Mouse (Mus musculus) G1E (cell line): ENCODE data around the gene Stx8. TPM values are rescaled to one million over a fixed set of nuclear protein-coding genes. Genes with fewer than 3 reads are reported as not detected.

Experiments used
- ATAC-seq: 2 replicates; pipeline ENCODE4 v1.8.0; 2016; ENCODE audit warnings: mild to moderate bottlenecking; ENCODE audit not compliant: insufficient number of reproducible peaks, poor library complexity, low FRiP score, severe bottlenecking; ENCODE audit errors: extremely low read depth
- DNase-seq: peaks from one replicate; pipeline ENCODE4 v3.0.0; 2012; ENCODE audit warnings: low spot score
- H3K27me3 ChIP-seq: 2 replicates; pipeline ENCODE4 v1.6.1; 2012; ENCODE audit warnings: mild to moderate bottlenecking, low read length, inconsistent platforms; ENCODE audit not compliant: insufficient read depth
- H3K36me3 ChIP-seq: replicated peaks from 2 replicates; pipeline ENCODE3; 2012; ENCODE audit warnings: mild to moderate bottlenecking, inconsistent platforms
- H3K4me1 ChIP-seq: 2 replicates; pipeline ENCODE4 v1.6.1; 2012; ENCODE audit warnings: low read depth, low read length, inconsistent platforms, mixed read lengths; ENCODE audit not compliant: insufficient read depth
- H3K4me3 ChIP-seq: 2 replicates; pipeline ENCODE4 v1.5.1; 2012; ENCODE audit warnings: low read depth, mild to moderate bottlenecking, inconsistent platforms, low read length, moderate library complexity, mixed read lengths
- H3K9me3 ChIP-seq: replicated peaks from 2 replicates; pipeline ENCODE4 v1.6.1; 2012; ENCODE audit warnings: inconsistent platforms
- CTCF ChIP-seq: IDR thresholded peaks from 2 replicates; pipeline ENCODE4 v1.5.1; 2012; ENCODE audit warnings: low read depth, low read length, inconsistent platforms, mixed read lengths
- GATA1 ChIP-seq: IDR thresholded peaks from 2 replicates; pipeline ENCODE4 v1.6.1; 2012; ENCODE audit warnings: borderline replicate concordance, low read length, inconsistent platforms, mixed read lengths
- GATA2 ChIP-seq: IDR thresholded peaks from 2 replicates; pipeline ENCODE4 v1.6.1; 2012; ENCODE audit warnings: low read depth, low read length, inconsistent platforms, borderline replicate concordance
- POLR2AphosphoS5 ChIP-seq: IDR thresholded peaks from 2 replicates; pipeline ENCODE4 v1.6.1; 2012; ENCODE audit warnings: low read depth, low read length, inconsistent platforms; ENCODE audit not compliant: insufficient replicate concordance
- TAL1 ChIP-seq: conservative IDR thresholded peaks from 2 replicates; pipeline ENCODE4 v1.6.1; 2012; ENCODE audit warnings: low read depth, low read length, inconsistent platforms, mixed read lengths
- polyA plus RNA-seq: library from polyadenylated mRNA; stranded (reverse); fragments of >175 nt; gene quantifications from 2 replicates; pipeline ENCODE4 v1.2.3, GENCODE M21; 2012
- total RNA-seq, 2 experiments: library from RNA; stranded (forward) in 1 of 2; stranded (reverse) in 1 of 2; fragments of 200-1000 nt in 1 of 2; fragments of >200 nt in 1 of 2; fragmentation: Nextera tagmentation in 1 of 2; gene quantifications; 2 replicates each; pipeline ENCODE4 v1.2.3; 2014 to 2017

Gene Stx8
- total and polyA plus RNA-seq, 3 experiments: 1.6 to 62.2 (median 40.1) TPM

DNA sequence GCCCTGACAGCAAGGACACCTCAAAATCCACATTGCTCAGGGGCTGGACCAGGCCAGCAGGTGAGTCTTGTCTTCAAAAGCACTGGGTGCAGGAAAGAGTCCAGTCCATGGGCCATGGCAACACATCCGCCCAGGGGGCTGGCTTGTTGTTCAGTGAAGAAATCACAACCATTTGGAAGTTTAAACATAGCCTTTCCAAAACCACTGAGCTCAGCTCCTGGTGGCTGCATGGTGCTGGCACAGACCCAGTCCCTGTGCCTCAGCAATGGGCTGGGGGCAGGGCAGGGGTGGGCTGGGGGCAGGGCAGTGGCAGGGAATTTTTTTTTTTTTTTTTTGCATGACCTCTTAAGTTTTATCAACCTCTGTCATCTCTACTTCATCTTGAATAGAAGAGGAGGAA is 242.6 kb downstream of the Stx8 start:
- TF ChIP-seq GATA1 (no peak), CTCF (no peak)
- DNase-seq: no peak
- no peak for ATAC-seq
- Histone ChIP-seq H3K9me3 (no peaks in the 10 kb centered on the region), H3K4me3 (no peak overlapping the region), H3K4me1 (no peaks in the 10 kb centered on the region), H3K27me3 (no peaks in the 10 kb centered on the region), H3K36me3 (peaks cover 15% of the 10 kb centered on the region)

DNA sequence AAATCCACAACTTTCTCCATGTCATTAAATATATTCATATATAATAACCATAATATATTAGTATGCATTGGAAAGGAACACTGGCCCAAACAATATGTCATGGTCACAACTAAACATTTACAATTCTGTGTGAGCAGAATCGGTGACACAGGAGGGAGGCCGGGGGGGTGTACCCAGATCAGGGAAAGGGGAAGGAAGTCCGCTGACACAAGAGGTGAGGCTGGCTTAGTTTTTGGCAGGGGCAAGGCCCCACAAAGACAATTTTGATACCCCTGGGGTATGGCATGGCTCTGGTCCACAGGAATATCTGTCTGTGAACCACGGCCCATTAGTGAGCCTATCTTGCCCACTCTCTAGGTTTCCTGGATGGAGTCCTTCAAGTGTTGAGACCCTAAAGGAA is 243.5 kb downstream of the Stx8 start:
- TF ChIP-seq CTCF (no peak), TAL1 (no peak), GATA2 (no peak), GATA1 (no peak), POLR2AphosphoS5 (no peak)
- Histone ChIP-seq H3K36me3 (peaks cover 10% of the 10 kb centered on the region), H3K4me3 (no peak overlapping the region), H3K4me1 (no peaks in the 10 kb centered on the region), H3K9me3 (no peaks in the 10 kb centered on the region), H3K27me3 (no peaks in the 10 kb centered on the region)
- DNase-seq (no peak), ATAC-seq (no peak)

DNA sequence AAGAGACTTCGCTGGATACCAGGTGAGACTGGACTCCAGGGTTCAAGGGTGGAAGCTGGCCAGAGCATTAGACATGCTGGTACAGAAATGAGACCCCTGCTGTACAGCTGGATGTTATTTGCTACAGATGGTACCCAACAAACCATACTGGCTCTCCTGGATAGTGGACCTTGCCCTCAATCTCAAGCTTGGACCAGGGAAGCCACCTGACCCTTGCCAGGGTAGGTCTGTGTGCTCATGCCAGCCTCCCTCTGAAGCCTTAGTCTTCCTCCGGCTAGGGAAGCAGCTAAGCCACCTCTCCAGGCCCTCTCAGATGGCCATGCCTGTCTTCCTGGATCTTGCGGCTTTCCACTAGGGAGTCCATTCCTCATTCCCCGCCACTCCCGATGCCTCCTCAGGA is 244.7 kb downstream of the Stx8 start:
- DNase-seq (no peak), ATAC-seq (no peak)
- Histone ChIP-seq H3K4me1 (no peaks in the 10 kb centered on the region), H3K36me3 (peaks cover 4% of the 10 kb centered on the region), H3K9me3 (no peaks in the 10 kb centered on the region), H3K4me3 (no peak overlapping the region), H3K27me3 (peaks cover 3% of the 10 kb centered on the region; the same call in 1 of the 2 replicates)
- TF ChIP-seq GATA1: no peak
- no peak for TF ChIP-seq GATA2
- TF ChIP-seq TAL1: no peak
- no peak for TF ChIP-seq POLR2AphosphoS5
- TF ChIP-seq CTCF: no peak

DNA sequence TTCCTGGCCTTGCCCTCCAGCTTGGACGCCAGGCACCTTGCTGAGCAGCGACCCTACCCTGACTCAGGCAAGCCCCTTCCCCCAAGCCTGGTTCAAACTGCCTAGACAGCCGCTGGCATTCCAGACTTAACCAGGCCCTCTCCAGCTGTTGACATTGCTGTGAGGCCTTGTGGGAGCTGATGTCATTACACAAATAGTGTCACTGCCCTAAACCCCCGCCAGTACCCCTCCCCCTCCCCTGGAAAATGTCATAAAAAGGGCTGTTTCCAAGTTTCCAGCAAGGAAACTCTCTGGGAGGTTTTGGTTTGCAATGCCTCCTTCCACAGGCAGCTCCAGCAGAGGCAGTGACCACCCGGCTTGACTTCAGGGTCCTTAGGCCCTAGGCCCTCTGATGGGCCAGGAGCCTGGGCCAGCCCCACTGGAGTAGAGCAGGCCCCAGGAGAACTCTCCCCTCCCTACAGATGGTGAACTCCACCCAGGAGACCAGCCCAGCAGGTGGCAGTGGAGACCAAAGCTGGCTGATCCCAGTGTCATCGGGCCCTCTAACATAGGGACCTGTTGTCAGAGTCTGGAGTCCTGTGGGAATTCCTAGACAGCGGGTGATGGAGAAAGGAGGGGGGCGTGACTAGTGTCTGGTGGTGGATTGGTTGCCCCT is 246.1 kb downstream of the Stx8 start:
- TF ChIP-seq GATA2: no peak
- no peak for TF ChIP-seq CTCF
- no peak for TF ChIP-seq GATA1
- TF ChIP-seq TAL1: no peak
- TF ChIP-seq POLR2AphosphoS5: no peak
- Histone ChIP-seq H3K4me3 (no peak overlapping the region), H3K27me3 (peaks cover 4% of the 10 kb centered on the region; the same call in 1 of the 2 replicates), H3K9me3 (no peaks in the 10 kb centered on the region), H3K36me3 (no peaks in the 10 kb centered on the region), H3K4me1 (no peaks in the 10 kb centered on the region)
- ATAC-seq: no peak
- DNase-seq: no peak

DNA sequence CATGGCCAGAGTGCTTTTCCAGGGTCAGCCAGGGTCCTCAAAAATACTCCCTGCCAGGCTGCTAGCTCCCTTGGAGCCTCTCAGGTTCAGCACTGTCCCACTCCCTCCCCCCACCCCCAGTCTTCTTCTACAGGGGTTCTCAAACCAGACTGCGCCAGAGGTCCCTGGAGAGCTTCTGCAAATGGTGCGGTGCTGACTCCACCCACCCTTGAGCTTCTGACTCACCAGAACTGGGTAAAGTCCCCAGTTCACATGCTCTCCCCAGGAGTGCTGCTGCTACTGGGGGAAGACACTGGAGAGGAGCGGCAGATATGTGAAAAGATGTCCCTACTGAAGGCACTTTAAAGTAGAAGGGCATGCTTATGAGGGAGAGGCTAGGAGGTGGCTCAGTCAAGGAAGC is 247.9 kb downstream of the Stx8 start:
- Histone ChIP-seq H3K4me3 (no peak overlapping the region), H3K27me3 (peaks cover 13% of the 10 kb centered on the region; the same call in 1 of the 2 replicates), H3K9me3 (no peaks in the 10 kb centered on the region), H3K36me3 (no peaks in the 10 kb centered on the region), H3K4me1 (no peaks in the 10 kb centered on the region)
- TF ChIP-seq POLR2AphosphoS5: no peak
- no peak for TF ChIP-seq GATA1
- no peak for TF ChIP-seq GATA2
- TF ChIP-seq TAL1: no peak
- no peak for TF ChIP-seq CTCF
- ATAC-seq (no peak), DNase-seq (no peak)

DNA sequence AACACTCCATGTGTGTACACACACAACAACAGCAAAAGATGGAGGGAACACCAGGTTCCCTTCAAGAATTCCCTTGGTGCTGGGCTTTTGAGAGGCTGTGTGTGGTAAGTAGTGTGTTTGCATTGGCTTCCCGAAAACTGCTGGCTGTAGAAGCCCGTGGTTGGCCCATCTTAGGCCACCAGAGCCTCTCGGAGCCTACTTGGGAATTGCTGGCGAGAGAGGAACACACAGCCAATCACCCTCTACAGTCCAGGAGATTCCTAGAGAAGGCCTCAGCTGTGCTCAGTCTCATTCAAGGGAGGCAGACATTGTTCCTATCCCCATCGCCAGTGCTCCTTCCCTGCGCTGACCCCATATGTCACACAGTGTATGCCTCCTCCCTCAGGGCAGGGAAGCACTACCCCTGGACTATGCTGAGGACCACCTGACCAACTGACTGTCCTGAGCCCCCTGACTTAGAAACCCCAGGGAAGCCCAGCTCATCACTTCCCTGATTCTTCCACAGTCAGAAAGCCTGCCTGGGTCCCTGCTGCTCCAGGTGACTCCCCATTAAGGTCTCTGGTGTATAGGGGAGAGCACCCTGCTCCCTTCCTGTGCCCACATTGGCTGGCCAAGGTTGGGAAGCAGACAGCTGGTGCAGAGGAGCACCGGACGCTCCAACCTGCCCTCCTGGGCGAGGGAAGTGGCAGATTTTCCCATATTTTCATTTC is 248.7 kb downstream of the Stx8 start:
- H3K9me3 ChIP-seq: no peaks in the 10 kb centered on the region
- no peaks in the 10 kb centered on the region for H3K4me1 ChIP-seq
- TF ChIP-seq TAL1: no peak
- no peak for TF ChIP-seq POLR2AphosphoS5
- TF ChIP-seq GATA2: no peak
- no peak for TF ChIP-seq CTCF
- no peak for TF ChIP-seq GATA1
- DNase-seq: no peak
- no peak overlapping the region for H3K4me3 ChIP-seq
- ATAC-seq: no peak
- H3K36me3 ChIP-seq: no peaks in the 10 kb centered on the region
- peaks cover 13% of the 10 kb centered on the region; the same call in 1 of the 2 replicates for H3K27me3 ChIP-seq
